In the genomic region with DNA sequence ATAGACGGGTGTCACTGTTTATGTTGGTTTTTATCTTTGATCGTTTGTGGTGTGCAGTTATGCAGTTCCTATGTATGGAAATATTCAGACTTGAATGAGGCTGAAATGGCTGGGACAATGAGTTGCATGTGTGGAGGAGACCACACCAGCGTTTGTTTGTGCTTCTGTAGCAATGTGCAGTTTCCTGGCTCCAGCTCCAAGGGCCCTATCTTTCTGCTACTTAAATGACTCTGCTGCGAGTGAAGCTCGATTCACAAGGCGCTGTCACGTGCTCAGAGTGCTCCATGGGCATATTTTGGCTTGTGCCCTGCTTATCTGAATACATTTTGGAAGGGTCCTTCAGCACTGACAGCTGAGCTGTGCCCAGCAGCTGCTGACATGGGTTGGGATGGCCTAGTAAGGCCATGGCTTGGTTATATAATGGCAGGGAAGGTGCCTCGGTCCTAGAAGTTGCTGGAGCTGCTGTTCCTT, we compare ENCODE assay signal across 8 mouse cellular contexts. TPM values are rescaled to one million over a fixed set of nuclear protein-coding genes. Genes with fewer than 3 reads are reported as not detected.
DNase-seq lines count a peak whose midpoint lies in the region; ATAC-seq and TF ChIP-seq lines count a peak whose summit lies in the region.

No protein-coding gene starts in this region.

- no peaks in the 10 kb centered on the region for H3K27me3 ChIP-seq in hindbrain, embryonic 13.5 days
- H3K27me3 ChIP-seq in liver, adult 2 months (ENCODE audit: control insufficient read depth, insufficient read depth, low read length): no peaks in the 10 kb centered on the region
- no peaks in the 10 kb centered on the region for H3K27me3 ChIP-seq in myocyte (ENCODE audit: control insufficient read depth, insufficient read depth, insufficient read length)

- TF ChIP-seq POLR2A in liver, adult 2 months (IDR thresholded peaks at IDR 0.05; ENCODE audit: extremely low read depth, insufficient read depth, low read length): no peak
- no peak for TF ChIP-seq POLR2A in myocyte (IDR thresholded peaks at IDR 0.05; ENCODE audit: insufficient read length, low read depth)

- H3K4me2 ChIP-seq in hindbrain, embryonic 13.5 days: peak overlapping the region; percentile 69
- H3K4me2 ChIP-seq in myocyte (ENCODE audit: low read depth): peak overlapping the region; percentile 100

- WGBS in hindbrain, embryonic 13.5 days: 44% methylated on average over 8 of the region's 8 CpGs
- WGBS in liver, adult 2 months: 10% methylated on average over 8 of the region's 8 CpGs

- DNase-seq in layer of hippocampus, adult 11-12 months (ENCODE audit: low spot score): peak; percentile 45
- DNase-seq in layer of hippocampus, postnatal 14 days (ENCODE audit: low spot score in 2 of 2): no peak
- peak; percentile 50 to 65 for DNase-seq in cerebellum, adult 18-20 months
- peak; percentile 55 to 71 for DNase-seq in frontal cortex, postnatal 36 days (ENCODE audit: low spot score in 2 of 2)
- DNase-seq in liver, adult 2 months (ENCODE audit: extremely low read depth, low read depth, low spot score): peak; percentile 60
- no peak for DNase-seq in B cell, adult 2 months

- no peaks in the 10 kb centered on the region for H3K9me3 ChIP-seq in hindbrain, embryonic 13.5 days

- H3K36me3 ChIP-seq in hindbrain, embryonic 13.5 days: peaks cover 3% of the 10 kb centered on the region; the same call in 1 of the 2 replicates
- H3K36me3 ChIP-seq in liver, adult 2 months (ENCODE audit: control insufficient read depth, insufficient read depth, low read length): peaks cover 8% of the 10 kb centered on the region
- no peaks in the 10 kb centered on the region for H3K36me3 ChIP-seq in myocyte (ENCODE audit: control insufficient read depth, insufficient read depth)

- ATAC-seq in hindbrain, embryonic 13.5 days (ENCODE audit: low FRiP score): no peak

- peak overlapping the region; percentile 94 for H3K4me3 ChIP-seq in hindbrain, embryonic 13.5 days
- no peak overlapping the region for H3K4me3 ChIP-seq in liver, adult 2 months (ENCODE audit: insufficient read depth, low read depth, low read length)
- peak overlapping the region; percentile 44 for H3K4me3 ChIP-seq in myocyte

- H3K27ac ChIP-seq in hindbrain, embryonic 13.5 days: peak overlapping the region; percentile 71
- peak overlapping the region; percentile 19 for H3K27ac ChIP-seq in liver, adult 2 months (replicated peaks; ENCODE audit: insufficient read depth, low read depth, low read length)

- TF ChIP-seq CTCF in liver, adult 2 months (IDR thresholded peaks at IDR 0.05; ENCODE audit: low read depth, low read length): no peak

- peaks cover 44% of the 10 kb centered on the region for H3K79me2 ChIP-seq in liver, adult 2 months (ENCODE audit: control insufficient read depth, insufficient read depth, low read length)
- H3K79me2 ChIP-seq in myocyte (ENCODE audit: control insufficient read depth, insufficient read depth): peaks cover 52% of the 10 kb centered on the region

- peak overlapping the region; percentile 49; the same call in 1 of the 2 replicates for H3K9ac ChIP-seq in hindbrain, embryonic 13.5 days
- H3K9ac ChIP-seq in liver, adult 2 months (ENCODE audit: low read depth, low read length): peak overlapping the region; percentile 1

- peaks cover 59% of the 10 kb centered on the region for H3K4me1 ChIP-seq in hindbrain, embryonic 13.5 days (replicated peaks)
- peaks cover 24% of the 10 kb centered on the region for H3K4me1 ChIP-seq in liver, adult 2 months (ENCODE audit: control insufficient read depth, insufficient read depth, low read length)

- no peak overlapping the region for H3ac ChIP-seq in myocyte (ENCODE audit: control insufficient read depth, insufficient read length)

TF ChIP-seq in myocyte, 11 proteins besides CTCF, POLR2A, EP300 and RAD21:
- TF ChIP-seq USF1 (IDR thresholded peaks at IDR 0.05; ENCODE audit: low read depth): peak; percentile 83
- TF ChIP-seq REST (IDR thresholded peaks at IDR 0.05; ENCODE audit: insufficient read depth, insufficient read length): no peak
- no peak for TF ChIP-seq CEBPB (IDR thresholded peaks at IDR 0.05; ENCODE audit: insufficient read depth, poor library complexity, severe bottlenecking)
- TF ChIP-seq SRF (IDR thresholded peaks at IDR 0.05; ENCODE audit: control insufficient read depth, insufficient read length, low read depth): no peak
- TF ChIP-seq MYOG (IDR thresholded peaks at IDR 0.05; ENCODE audit: control insufficient read depth in 1 of 3, insufficient read depth in 1 of 3, insufficient read length in 2 of 3, low read depth in 2 of 3): peak; percentile 58 to 85 (median 76)
- peak; percentile 68 to 90 (median 89) for TF ChIP-seq MYOD1 (IDR thresholded peaks at IDR 0.05; ENCODE audit: control insufficient read depth in 1 of 3, insufficient read length in 2 of 3, low read depth in 2 of 3)

RNA-seq across cellular contexts. Expression of a gene that starts 2.5 kb away (rescaled TPM):
- 100 to 1,000 TPM; 104 to 118 TPM for total RNA-seq in layer of hippocampus, postnatal 14 days (2021)
- polyA plus RNA-seq in hindbrain, embryonic 13.5 days (2015; fragmentation: Nextera tagmentation; extraction: Ambion mirVana): 5.5 and 5.6 TPM in 2 replicates
- total RNA-seq in liver, adult 2 months (2014; rRNA removed): 14.1 and 17.3 TPM in 2 replicates
- 14.9 and 16.5 TPM in 2 replicates for polyA plus RNA-seq in liver, adult 2 months (2012; rRNA removed)
- polyA plus RNA-seq in myocyte (2012; fragmentation: generic; extraction: Trizol): 29.4 TPM

RNA-seq across cellular contexts. Expression of a gene that starts 2.6 kb away (rescaled TPM):
- 100 to 1,000 TPM; 196 to 238 TPM for total RNA-seq in layer of hippocampus, postnatal 14 days (2021)
- polyA plus RNA-seq in hindbrain, embryonic 13.5 days (2015; fragmentation: Nextera tagmentation; extraction: Ambion mirVana): 301 and 314 TPM in 2 replicates
- 14.6 and 14.8 TPM in 2 replicates for total RNA-seq in liver, adult 2 months (2014; rRNA removed)
- polyA plus RNA-seq in liver, adult 2 months (2012; rRNA removed): 12.0 and 14.2 TPM in 2 replicates
- 86.8 TPM for polyA plus RNA-seq in myocyte (2012; fragmentation: generic; extraction: Trizol)

Comparison
In these comparisons a context has a peak if more than half of its experiments do, and no peak if none do; other contexts are left out.
1. DNase-seq: peak in layer of hippocampus, adult 11-12 months (single experiment), cerebellum, adult 18-20 months (2 of 2), frontal cortex, postnatal 36 days (2 of 2) and liver, adult 2 months (single experiment); none in layer of hippocampus, postnatal 14 days (0 of 2) and B cell, adult 2 months (0 of 2).